Mouse (Mus musculus) E14TG2a.4 (cell line): ENCODE measurements around the gene Lsm12.

Experiments used
- CTCF ChIP-seq: conservative IDR thresholded peaks from 2 replicates; pipeline ENCODE4 v1.5.1; 2014; ENCODE audit warnings: low read length
- NANOG ChIP-seq: IDR thresholded peaks from 2 replicates; pipeline ENCODE4 v1.6.1; 2014; ENCODE audit warnings: borderline replicate concordance, low read length, mixed read lengths

- TF ChIP-seq CTCF (no peak), NANOG (no peak)
Measured at GRCm38 (mm10) chr11:102185677-102186076, 581 bp upstream of the Lsm12 start.
